Mouse (Mus musculus): ENCODE measurements around the gene Ak4.
"Not testable (repeated sequence)": the region's sequence is repeated elsewhere in the genome, so short reads cannot be mapped to it uniquely, and the experiment has no call there.

The Ak4 gene

GRCm38 (mm10) chr4:101419151-101419910, at the start of gene Ak4:
Gene Ak4, plus strand, starts transcription at chr4:101419277.
- peak; percentile 59 to 65 for DNase-seq (ENCODE audit: low spot score in 2 of 2)

GRCm38 (mm10) chr4:101369738-101370275, 49.3 kb upstream of the Ak4 start:
- no peak for DNase-seq (ENCODE audit: low spot score in 2 of 2)

- no peak for DNase-seq (ENCODE audit: low spot score in 2 of 2)
Measured at GRCm38 (mm10) chr4:101372283-101372682, 46.8 kb upstream of the Ak4 start.

- DNase-seq (ENCODE audit: low spot score in 2 of 2), result no peak
Measured at GRCm38 (mm10) chr4:101372751-101373150, 46.3 kb upstream of the Ak4 start.

GRCm38 (mm10) chr4:101374104-101374503, 45.0 kb upstream of the Ak4 start:
- DNase-seq (ENCODE audit: low spot score in 2 of 2), result no peak

- DNase-seq (ENCODE audit: low spot score in 2 of 2), result no peak
Measured at GRCm38 (mm10) chr4:101376835-101377234, 42.2 kb upstream of the Ak4 start.

- DNase-seq (ENCODE audit: low spot score in 2 of 2), result no peak
Measured at GRCm38 (mm10) chr4:101378241-101378640, 40.8 kb upstream of the Ak4 start.

- DNase-seq (ENCODE audit: low spot score in 2 of 2), result no peak
Measured at GRCm38 (mm10) chr4:101378778-101379177, 40.3 kb upstream of the Ak4 start.

GRCm38 (mm10) chr4:101385002-101385401, 34.1 kb upstream of the Ak4 start:
- DNase-seq (ENCODE audit: low spot score in 2 of 2), result peak in 1 of 2 experiments; percentile 32

- no peak for DNase-seq (ENCODE audit: low spot score in 2 of 2)
Measured at GRCm38 (mm10) chr4:101388246-101388645, 30.8 kb upstream of the Ak4 start.

- DNase-seq (ENCODE audit: low spot score in 2 of 2), result not testable (repeated sequence)
Measured at GRCm38 (mm10) chr4:101388656-101389055, 30.4 kb upstream of the Ak4 start.

- no peak for DNase-seq (ENCODE audit: low spot score in 2 of 2)
Measured at GRCm38 (mm10) chr4:101392229-101392628, 26.8 kb upstream of the Ak4 start.

- no peak for DNase-seq (ENCODE audit: low spot score in 2 of 2)
Measured at GRCm38 (mm10) chr4:101393292-101393711, 25.8 kb upstream of the Ak4 start.

- DNase-seq (ENCODE audit: low spot score in 2 of 2), result no peak
Measured at GRCm38 (mm10) chr4:101395021-101395533, 24.0 kb upstream of the Ak4 start.

- no peak for DNase-seq (ENCODE audit: low spot score in 2 of 2)
Measured at GRCm38 (mm10) chr4:101400025-101400594, 19.0 kb upstream of the Ak4 start.

GRCm38 (mm10) chr4:101401945-101402344, 17.1 kb upstream of the Ak4 start:
- DNase-seq (ENCODE audit: low spot score in 2 of 2), result no peak

GRCm38 (mm10) chr4:101404863-101405262, 14.2 kb upstream of the Ak4 start:
- DNase-seq (ENCODE audit: low spot score in 2 of 2), result peak in 1 of 2 experiments; percentile 54

GRCm38 (mm10) chr4:101406411-101407196, 12.5 kb upstream of the Ak4 start:
- no peak for DNase-seq (ENCODE audit: low spot score in 2 of 2)

GRCm38 (mm10) chr4:101416966-101417365, 2.1 kb upstream of the Ak4 start:
- no peak for DNase-seq (ENCODE audit: low spot score in 2 of 2)

GRCm38 (mm10) chr4:101419911-101420880, 1.1 kb downstream of the Ak4 start:
- DNase-seq (ENCODE audit: low spot score in 2 of 2), result no peak

- no peak for DNase-seq (ENCODE audit: low spot score in 2 of 2)
Measured at GRCm38 (mm10) chr4:101422996-101423395, 3.9 kb downstream of the Ak4 start.

Measured in frontal cortex, postnatal 36 days (tissue).